Mouse (Mus musculus) stomach, embryonic 14.5 days (tissue): ENCODE data around the gene Irs3. TPM values are rescaled to one million over a fixed set of nuclear protein-coding genes. Genes with fewer than 3 reads are reported as not detected.

Experiments
- ATAC-seq: fragments of 200-750 bp; cut with Nextera tagmentation; 2 replicates; pipeline ENCODE4 v1.8.0; 2017; ENCODE audit warnings: low read depth, moderate TSS enrichment; ENCODE audit not compliant: insufficient number of reproducible peaks, insufficient read depth, low FRiP score
- H3K27ac ChIP-seq: fragments of 300-500 bp; sonication (generic); 2 replicates; pipeline ENCODE4 v1.5.1; 2014; ENCODE audit warnings: mild to moderate bottlenecking, low read length, moderate library complexity, mixed read lengths
- H3K27me3 ChIP-seq: fragments of 300-500 bp; sonication (generic); 2 replicates; pipeline ENCODE4 v1.6.1; 2014; ENCODE audit warnings: low read length, control low read depth, mixed read lengths; ENCODE audit not compliant: control insufficient read depth, insufficient read depth
- H3K36me3 ChIP-seq: fragments of 300-500 bp; sonication (generic); 2 replicates; pipeline ENCODE4 v1.6.1; 2014; ENCODE audit warnings: mild to moderate bottlenecking, control low read depth, low read length, moderate library complexity, mixed read lengths; ENCODE audit not compliant: control insufficient read depth, insufficient read depth
- H3K4me1 ChIP-seq: fragments of 300-500 bp; sonication (generic); 2 replicates; pipeline ENCODE4 v1.6.1; 2014; ENCODE audit warnings: low read length, control low read depth, mixed read lengths; ENCODE audit not compliant: control insufficient read depth, insufficient read depth
- H3K4me2 ChIP-seq: fragments of 300-500 bp; sonication (generic); replicated peaks from 2 replicates; pipeline ENCODE4 v1.6.1; 2014; ENCODE audit warnings: low read depth, low read length, control low read depth
- H3K4me3 ChIP-seq: fragments of 300-500 bp; sonication (generic); 2 replicates; pipeline ENCODE4 v1.5.1; 2014; ENCODE audit warnings: low read depth, low read length, control low read depth
- H3K9ac ChIP-seq: fragments of 300-500 bp; sonication (generic); replicated peaks from 2 replicates; pipeline ENCODE4 v1.6.1; 2014; ENCODE audit warnings: low read depth, mild to moderate bottlenecking, control low read depth, low read length, moderate library complexity, mixed read lengths
- H3K9me3 ChIP-seq: fragments of 300-500 bp; sonication (generic); 2 replicates; pipeline ENCODE4 v1.6.1; 2016; ENCODE audit warnings: low read depth, low read length, control low read depth; ENCODE audit not compliant: control insufficient read depth
- WGBS: fragments of 180-500 bp; shearing (Covaris S2); extraction: QIAGEN DNeasy Blood & Tissue Kit; methylation state at CpG from one replicate; pipeline ENCODE4 v1.1.7; 2014; 5-methylcytosine and 5-hydroxymethylcytosine counted together
- polyA plus RNA-seq: library from polyadenylated mRNA; unstranded; fragments of >200 nt; fragmentation: Nextera tagmentation; extraction: Ambion mirVana; gene quantifications from 2 replicates; pipeline ENCODE4 v1.2.1, GENCODE M21; 2014

Irs3 gene
- polyA plus RNA-seq, 1 experiment from 2014 or later: not detected

DNA sequence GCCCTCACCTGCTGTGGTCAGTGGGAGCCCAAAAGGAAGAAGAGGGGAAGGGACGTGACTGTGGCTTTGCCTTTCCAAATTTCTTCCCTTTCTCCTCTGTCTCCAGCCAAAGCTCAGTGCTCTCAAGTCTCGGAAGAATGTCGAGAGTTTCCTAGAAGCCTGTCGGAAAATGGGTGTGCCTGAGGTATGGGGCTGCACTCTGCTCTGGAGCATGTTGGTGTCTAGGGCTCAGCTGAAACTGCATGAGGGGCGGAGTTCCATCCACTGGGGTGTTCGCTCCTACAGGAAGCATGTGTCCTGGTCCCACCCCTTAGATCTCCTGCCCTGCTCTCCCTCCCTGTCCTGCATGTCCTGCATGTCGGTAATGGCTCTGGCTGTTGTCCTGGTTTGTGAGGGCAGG lies 6.0 kb downstream of the Irs3 start:
- Histone ChIP-seq H3K36me3 (peaks cover 69% of the 10 kb centered on the region), H3K9ac (no peak overlapping the region), H3K4me2 (no peak overlapping the region), H3K27me3 (peaks cover 4% of the 10 kb centered on the region; the same call in 1 of the 2 replicates), H3K27ac (no peak overlapping the region), H3K4me1 (no peaks in the 10 kb centered on the region), H3K4me3 (no peak overlapping the region), H3K9me3 (no peaks in the 10 kb centered on the region)
- WGBS: 78% methylated on average over 7 of the region's 7 CpGs
- ATAC-seq: no peak

GRCm38 (mm10) chr5:137633397-137634084 lies 12.0 kb downstream of the Irs3 start:
- no peak for ATAC-seq
- Histone ChIP-seq H3K4me2 (no peak overlapping the region), H3K27ac (no peak overlapping the region), H3K36me3 (peaks cover 52% of the 10 kb centered on the region), H3K9ac (no peak overlapping the region), H3K4me3 (no peak overlapping the region), H3K27me3 (no peaks in the 10 kb centered on the region), H3K9me3 (no peaks in the 10 kb centered on the region), H3K4me1 (peaks cover 27% of the 10 kb centered on the region)
- 78% methylated on average over 12 of the region's 12 CpGs for WGBS

GRCm38 (mm10) chr5:137631591-137631990 lies 13.9 kb downstream of the Irs3 start:
- H3K27me3 ChIP-seq: no peaks in the 10 kb centered on the region
- WGBS: 55% methylated on average over 4 of the region's 4 CpGs
- H3K36me3 ChIP-seq: peaks cover 33% of the 10 kb centered on the region
- peak overlapping the region; percentile 61 for H3K4me2 ChIP-seq
- ATAC-seq: no peak
- H3K9me3 ChIP-seq: no peaks in the 10 kb centered on the region
- peak overlapping the region; percentile 91; the same call in 1 of the 2 replicates for H3K4me3 ChIP-seq
- no peak overlapping the region for H3K9ac ChIP-seq
- H3K27ac ChIP-seq: peak overlapping the region; percentile 97; the same call in 1 of the 2 replicates
- peaks cover 27% of the 10 kb centered on the region for H3K4me1 ChIP-seq

DNA sequence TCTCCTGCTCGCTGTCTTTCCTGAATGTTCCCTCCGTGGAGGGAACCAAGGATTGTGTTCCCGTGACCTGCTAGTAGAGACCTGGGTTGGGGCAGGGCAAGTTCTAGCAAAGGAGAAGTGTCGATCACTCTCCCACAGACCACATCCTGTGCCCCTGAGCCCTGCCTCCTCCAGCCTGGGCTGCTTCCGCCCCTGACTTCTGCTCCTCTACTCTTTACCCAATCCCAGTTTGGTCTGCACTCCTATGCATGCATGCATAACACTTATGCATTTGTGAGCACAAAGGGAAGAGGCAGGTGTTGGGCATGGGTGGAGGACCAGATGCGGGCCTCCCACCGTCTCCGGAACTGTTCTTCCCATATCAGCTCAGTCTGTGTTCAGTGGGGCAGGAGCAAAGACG lies 14.3 kb downstream of the Irs3 start:
- 51% methylated on average over 9 of the region's 9 CpGs for WGBS
- no peaks in the 10 kb centered on the region for H3K27me3 ChIP-seq
- peaks cover 27% of the 10 kb centered on the region for H3K4me1 ChIP-seq
- no peak for ATAC-seq
- peak overlapping the region; percentile 14; the same call in 1 of the 2 replicates for H3K9ac ChIP-seq
- H3K4me3 ChIP-seq: peak overlapping the region; percentile 91; the same call in 1 of the 2 replicates
- H3K4me2 ChIP-seq: peak overlapping the region; percentile 61
- H3K36me3 ChIP-seq: peaks cover 29% of the 10 kb centered on the region
- peak overlapping the region; percentile 97 for H3K27ac ChIP-seq
- H3K9me3 ChIP-seq: no peaks in the 10 kb centered on the region

DNA sequence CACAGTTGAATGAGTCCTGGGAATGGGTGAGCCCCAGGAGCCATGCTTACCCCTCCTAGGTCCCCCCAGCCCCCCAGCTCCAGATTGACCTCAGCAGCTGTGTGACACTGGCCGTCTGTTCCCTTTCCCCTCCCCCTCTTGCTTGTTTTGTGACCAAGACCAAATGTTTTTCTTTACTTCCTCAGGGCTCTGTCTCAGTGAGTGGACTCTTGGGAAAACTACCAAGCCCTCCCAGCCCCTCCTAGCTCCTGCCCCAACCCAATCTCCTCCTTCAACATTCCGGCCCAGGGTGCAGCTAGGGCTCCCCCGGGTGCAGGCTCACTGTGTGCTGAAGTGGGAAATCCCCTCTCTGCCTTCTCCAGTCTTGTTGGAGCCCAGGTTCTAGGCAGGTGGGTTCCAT lies 14.9 kb downstream of the Irs3 start:
- Histone ChIP-seq H3K27me3 (no peaks in the 10 kb centered on the region), H3K4me2 (peak overlapping the region; percentile 61), H3K9ac (peak overlapping the region; percentile 14; the same call in 1 of the 2 replicates), H3K4me3 (peak overlapping the region; percentile 91; the same call in 1 of the 2 replicates), H3K4me1 (peaks cover 27% of the 10 kb centered on the region), H3K9me3 (no peaks in the 10 kb centered on the region), H3K27ac (peak overlapping the region; percentile 97), H3K36me3 (peaks cover 23% of the 10 kb centered on the region)
- no peak for ATAC-seq
- WGBS: 17% methylated on average over 3 of the region's 3 CpGs

DNA sequence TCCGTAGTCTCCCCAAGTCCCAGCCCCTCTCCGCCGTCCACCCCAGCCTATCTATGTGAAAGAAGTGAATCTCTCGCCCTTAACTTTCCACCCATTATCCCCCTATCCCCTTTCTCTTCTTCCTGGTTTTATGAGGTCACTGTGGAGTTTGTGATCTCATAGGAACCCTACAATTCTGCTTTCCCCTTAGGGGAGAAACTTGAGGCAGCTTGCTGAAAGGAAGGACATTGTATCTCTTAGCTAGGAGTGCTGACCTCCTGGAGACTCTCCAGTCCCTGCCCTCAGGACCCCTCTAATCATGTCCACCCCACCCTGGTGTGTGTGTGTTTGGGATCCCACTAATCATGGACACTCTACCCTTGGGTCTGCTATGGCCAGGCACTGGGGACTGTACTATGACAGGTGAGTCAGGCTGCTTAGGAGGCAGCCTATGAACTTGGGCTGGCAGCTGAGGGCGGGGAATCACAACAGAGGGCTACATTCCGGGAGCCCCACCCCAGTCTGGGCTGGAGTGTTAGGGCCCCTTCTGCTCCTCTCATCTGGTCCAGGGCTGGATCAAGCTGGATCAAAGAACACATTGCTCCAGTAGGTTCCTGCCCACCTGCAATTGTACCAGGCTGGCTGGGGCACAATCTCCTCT lies 15.5 kb downstream of the Irs3 start:
- no peak; the same call in 1 of the 2 replicates for ATAC-seq
- peak overlapping the region; percentile 61 for H3K4me2 ChIP-seq
- no peaks in the 10 kb centered on the region for H3K27me3 ChIP-seq
- 17% methylated on average over 6 of the region's 6 CpGs for WGBS
- H3K9ac ChIP-seq: peak overlapping the region; percentile 82; the same call in 1 of the 2 replicates
- H3K4me3 ChIP-seq: peak overlapping the region; percentile 91
- no peaks in the 10 kb centered on the region for H3K9me3 ChIP-seq
- peaks cover 18% of the 10 kb centered on the region for H3K36me3 ChIP-seq
- peaks cover 27% of the 10 kb centered on the region for H3K4me1 ChIP-seq
- H3K27ac ChIP-seq: peak overlapping the region; percentile 97

DNA sequence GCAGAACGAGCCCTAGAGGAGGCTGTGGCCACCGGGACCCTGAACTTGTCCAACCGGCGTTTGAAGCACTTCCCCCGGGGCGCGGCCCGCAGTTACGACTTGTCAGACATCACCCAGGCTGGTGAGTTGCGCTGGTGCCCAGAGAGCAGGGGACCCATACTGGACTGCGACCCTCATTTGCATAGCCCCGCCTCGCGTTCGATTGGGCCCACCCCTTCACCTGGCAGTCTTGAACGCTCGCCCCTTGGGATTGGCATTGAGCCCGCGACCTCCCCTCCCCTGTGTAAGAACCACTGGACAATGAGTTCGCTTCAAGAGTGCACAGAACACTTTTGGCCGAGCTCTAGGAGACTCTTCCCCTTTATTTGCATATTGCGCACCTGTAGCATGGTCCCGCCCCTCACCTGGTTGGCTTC lies 16.2 kb downstream of the Irs3 start:
- H3K27me3 ChIP-seq: no peaks in the 10 kb centered on the region
- under 1% methylated on average over 23 of the region's 23 CpGs for WGBS
- H3K36me3 ChIP-seq: peaks cover 17% of the 10 kb centered on the region
- peak overlapping the region; percentile 97 for H3K27ac ChIP-seq
- peak; percentile 29 for ATAC-seq
- peaks cover 27% of the 10 kb centered on the region for H3K4me1 ChIP-seq
- no peaks in the 10 kb centered on the region for H3K9me3 ChIP-seq
- peak overlapping the region; percentile 61 for H3K4me2 ChIP-seq
- H3K9ac ChIP-seq: peak overlapping the region; percentile 82
- H3K4me3 ChIP-seq: peak overlapping the region; percentile 91

- H3K4me2 ChIP-seq: peak within 1 kb of the TSS; percentile 61
- H3K4me1 ChIP-seq: peaks cover 27% of the 10 kb centered on the region
- peak within 1 kb of the TSS; percentile 82 for H3K9ac ChIP-seq
- H3K4me3 ChIP-seq: peak within 1 kb of the TSS; percentile 91
- H3K27ac ChIP-seq: peak within 1 kb of the TSS; percentile 97
- WGBS: under 1% methylated on average over 45 of the region's 46 CpGs
- H3K9me3 ChIP-seq: no peaks in the 10 kb centered on the region
- peak; percentile 97 for ATAC-seq
- no peaks in the 10 kb centered on the region for H3K27me3 ChIP-seq
- peaks cover 10% of the 10 kb centered on the region for H3K36me3 ChIP-seq
Observed at GRCm38 (mm10) chr5:137628498-137629305, 16.8 kb downstream of the Irs3 start, which contains the start of the genes Fbxo24, Lrch4 and Gm20605. Fbxo24 (minus strand) TSS chr5:137629002. Lrch4 (plus strand) TSS chr5:137629121. Gm20605 (plus strand) TSS chr5:137629175.
